Mouse (Mus musculus): ENCODE measurements around the gene Cdkal1.

DNA sequence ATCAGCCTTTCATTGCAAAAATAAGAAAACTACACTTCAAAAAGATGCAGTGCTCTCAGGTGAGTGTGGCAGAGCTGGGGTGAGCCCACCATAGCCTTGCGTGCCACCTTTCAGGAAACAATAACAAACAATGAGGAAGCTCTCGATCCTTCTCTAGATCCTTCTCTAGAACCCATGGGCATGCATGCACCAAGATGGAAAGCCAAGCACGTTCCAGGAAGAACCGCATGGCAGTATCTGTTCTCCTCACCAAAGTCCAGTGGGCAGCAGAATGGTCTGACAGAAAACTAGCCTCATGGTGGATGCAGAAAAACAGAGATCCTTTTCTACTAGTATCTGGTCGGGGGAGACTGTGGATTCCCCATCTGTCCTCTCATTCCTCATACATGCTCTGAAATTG lies 134.3 kb downstream of the Cdkal1 start:
- TF ChIP-seq CTCF (IDR thresholded peaks at IDR 0.05; ENCODE audit: control insufficient read depth, insufficient read depth, insufficient read length), result no peak
- TF ChIP-seq MAX (IDR thresholded peaks at IDR 0.05), result no peak
- TF ChIP-seq MYOG (IDR thresholded peaks at IDR 0.05; ENCODE audit: control insufficient read depth, extremely low read depth, insufficient read length), result no peak
- TF ChIP-seq FOSL1 (IDR thresholded peaks at IDR 0.05; ENCODE audit: insufficient read depth, low read length, poor library complexity, severe bottlenecking), result no peak
